Comparison of ENCODE assay signal across 21 mouse cellular contexts in the genomic region with DNA sequence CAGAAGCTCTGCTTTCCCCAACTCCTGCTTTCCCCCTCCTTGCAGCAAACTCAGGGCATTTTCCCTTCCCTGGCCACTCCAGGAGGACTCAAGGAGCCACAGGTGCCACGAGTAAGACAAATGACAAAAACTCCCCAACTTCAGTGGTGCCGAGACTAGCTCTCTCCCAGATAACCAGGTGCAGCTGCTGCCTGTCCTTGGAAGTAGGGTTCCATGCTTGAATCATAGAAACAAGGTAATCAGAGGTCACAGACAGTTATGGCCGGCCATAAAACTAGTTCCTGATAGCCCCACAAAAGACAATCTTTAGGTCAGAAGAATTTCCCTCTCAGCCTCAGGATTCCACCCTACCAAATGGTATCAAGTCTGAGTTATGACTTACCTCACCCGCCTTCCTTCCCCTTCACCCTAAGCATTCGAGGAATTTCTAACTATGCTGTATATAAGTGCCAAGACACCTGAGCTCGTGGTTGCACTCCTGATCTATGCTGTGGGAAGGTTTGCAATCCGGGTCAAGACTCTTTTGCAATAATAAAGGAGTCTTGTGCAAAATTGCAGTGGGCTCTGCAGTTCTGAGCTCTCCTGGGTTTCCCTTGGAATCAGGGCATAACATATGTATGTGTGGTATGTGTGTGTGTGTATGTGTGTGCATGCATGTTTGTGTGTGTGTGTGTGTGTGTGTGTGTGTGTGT.
DNase-seq lines count a peak whose midpoint lies in the region; ATAC-seq and TF ChIP-seq lines count a peak whose summit lies in the region.
"Had no signal": no experiment of that assay in that cellular context is flagged by ENCODE, and none has a peak within 500 bp of the region (broad histone marks: within the 10 kb centered on the region; RNA-seq: fewer than 3 reads in every experiment).

No protein-coding gene starts in this region.

- TF ChIP-seq POLR2A in small intestine, adult 2 months (IDR thresholded peaks at IDR 0.05; ENCODE audit: low read depth, low read length), result no peak
- no peak for TF ChIP-seq POLR2A in heart, adult 2 months (IDR thresholded peaks at IDR 0.05; ENCODE audit: insufficient read depth, low read depth, low read length)

- no peak for TF ChIP-seq CTCF in small intestine, adult 2 months (IDR thresholded peaks at IDR 0.05; ENCODE audit: extremely low read depth, insufficient read length, insufficient replicate concordance, low read depth, low read length)
- TF ChIP-seq CTCF in heart, adult 2 months (IDR thresholded peaks at IDR 0.05), result no peak

- no peaks in the 10 kb centered on the region for H3K27me3 ChIP-seq in heart, embryonic 11.5 days (ENCODE audit: control insufficient read depth, insufficient read depth, low read length)
- no peaks in the 10 kb centered on the region for H3K27me3 ChIP-seq in lung, embryonic 16.5 days (ENCODE audit: control insufficient read depth, insufficient read depth, low read depth, low read length)
- H3K27me3 ChIP-seq in intestine, embryonic 15.5 days (replicated peaks), result no peaks in the 10 kb centered on the region
- no peaks in the 10 kb centered on the region for H3K27me3 ChIP-seq in small intestine, adult 2 months (ENCODE audit: control insufficient read depth, insufficient read depth, low read length)
- no peaks in the 10 kb centered on the region for H3K27me3 ChIP-seq in heart, adult 2 months (ENCODE audit: control insufficient read depth, insufficient read depth, low read length)
- H3K27me3 ChIP-seq: hindbrain, embryonic 12.5 days had no signal

- no peak for TF ChIP-seq EP300 in heart, adult 2 months (IDR thresholded peaks at IDR 0.05; ENCODE audit: insufficient read depth, low read depth, low read length)

- no peaks in the 10 kb centered on the region for H3K9me3 ChIP-seq in heart, embryonic 11.5 days (replicated peaks; ENCODE audit: control insufficient read depth, low read length)
- no peaks in the 10 kb centered on the region for H3K9me3 ChIP-seq in lung, embryonic 16.5 days (ENCODE audit: control insufficient read depth, low read length)
- H3K9me3 ChIP-seq in intestine, embryonic 15.5 days, result no peaks in the 10 kb centered on the region
- H3K9me3 ChIP-seq: embryonic facial prominence, embryonic 10.5 days; hindbrain, embryonic 12.5 days had no signal

- no peaks in the 10 kb centered on the region for H3K36me3 ChIP-seq in heart, embryonic 11.5 days (ENCODE audit: control insufficient read depth, insufficient read depth, low read length)
- no peaks in the 10 kb centered on the region for H3K36me3 ChIP-seq in lung, embryonic 16.5 days (ENCODE audit: control insufficient read depth, insufficient read depth, low read length)
- H3K36me3 ChIP-seq in intestine, embryonic 15.5 days, result no peaks in the 10 kb centered on the region
- no peaks in the 10 kb centered on the region for H3K36me3 ChIP-seq in small intestine, adult 2 months (ENCODE audit: control insufficient read depth, insufficient read depth, low read length)
- H3K36me3 ChIP-seq in heart, adult 2 months (ENCODE audit: control insufficient read depth, insufficient read depth, low read length), result no peaks in the 10 kb centered on the region
- H3K36me3 ChIP-seq: embryonic facial prominence, embryonic 10.5 days; hindbrain, embryonic 12.5 days had no signal

- WGBS in heart, embryonic 11.5 days (ENCODE audit: insufficient replicate concordance), result 64% methylated on average over 7 of the region's 7 CpGs
- 41% methylated on average over 7 of the region's 7 CpGs for WGBS in lung, embryonic 16.5 days
- 37% methylated on average over 7 of the region's 7 CpGs for WGBS in intestine, embryonic 15.5 days
- 23% methylated on average over 7 of the region's 7 CpGs for WGBS in small intestine, adult 2 months
- WGBS in heart, adult 2 months, result 76% methylated on average over 7 of the region's 7 CpGs

- H3K4me3 ChIP-seq in heart, embryonic 11.5 days (ENCODE audit: low read depth, low read length), result no peak overlapping the region
- H3K4me3 ChIP-seq in lung, embryonic 16.5 days (ENCODE audit: low read length), result no peak overlapping the region
- no peak overlapping the region for H3K4me3 ChIP-seq in intestine, embryonic 15.5 days (replicated peaks)
- no peak overlapping the region for H3K4me3 ChIP-seq in small intestine, adult 2 months (ENCODE audit: low read depth, low read length)
- H3K4me3 ChIP-seq in heart, adult 2 months, result no peak overlapping the region
- H3K4me3 ChIP-seq: embryonic facial prominence, embryonic 10.5 days; gastrocnemius, adult 2 months; hindbrain, embryonic 12.5 days had no signal

- H3K79me2 ChIP-seq in heart, adult 2 months (replicated peaks; ENCODE audit: control insufficient read depth, insufficient read depth, low read length), result no peaks in the 10 kb centered on the region

- no peak overlapping the region for H3K4me2 ChIP-seq in heart, embryonic 11.5 days
- H3K4me2 ChIP-seq in lung, embryonic 16.5 days (ENCODE audit: low read depth, low read length), result no peak overlapping the region
- H3K4me2 ChIP-seq in intestine, embryonic 15.5 days (replicated peaks), result no peak overlapping the region
- H3K4me2 ChIP-seq: hindbrain, embryonic 12.5 days had no signal

- H3K9ac ChIP-seq in heart, embryonic 11.5 days (ENCODE audit: low read depth, low read length), result no peak overlapping the region
- no peak overlapping the region for H3K9ac ChIP-seq in lung, embryonic 16.5 days (ENCODE audit: low read length)
- H3K9ac ChIP-seq in intestine, embryonic 15.5 days, result no peak overlapping the region
- no peak overlapping the region for H3K9ac ChIP-seq in heart, adult 2 months (ENCODE audit: low read depth, low read length)
- H3K9ac ChIP-seq: hindbrain, embryonic 12.5 days had no signal

- ATAC-seq in heart, embryonic 11.5 days (replicated peaks; ENCODE audit: insufficient number of reproducible peaks, low FRiP score, low TSS enrichment), result no peak
- ATAC-seq in lung, embryonic 16.5 days (ENCODE audit: low read depth), result peak; percentile 65
- peak; percentile 65 for ATAC-seq in intestine, embryonic 15.5 days
- ATAC-seq: forebrain, embryonic 14.5 days; hindbrain, embryonic 16.5 days had no signal

- no peak overlapping the region for H3K27ac ChIP-seq in heart, embryonic 11.5 days (ENCODE audit: low read depth, low read length)
- peak overlapping the region; percentile 43; the same call in 1 of the 2 replicates for H3K27ac ChIP-seq in lung, embryonic 16.5 days (ENCODE audit: low read length)
- H3K27ac ChIP-seq in intestine, embryonic 15.5 days, result no peak overlapping the region
- H3K27ac ChIP-seq in small intestine, adult 2 months (ENCODE audit: insufficient read depth, low read depth, low read length), result peak overlapping the region; percentile 24; the same call in 1 of the 2 replicates
- H3K27ac ChIP-seq in heart, adult 2 months, result no peak overlapping the region
- H3K27ac ChIP-seq: embryonic facial prominence, embryonic 10.5 days; gastrocnemius, adult 2 months; hindbrain, embryonic 12.5 days had no signal

- peak; percentile 67 for DNase-seq in heart, adult 11 months
- no peak for DNase-seq in lung, postnatal 10 days
- no peak for DNase-seq in urinary bladder, postnatal 14 days (ENCODE audit: low spot score)
- DNase-seq in heart, adult 2 months, result no peak
- DNase-seq: adrenal gland, postnatal 14 days; B cell, adult 2 months; cerebellum, adult 11-12 months; cerebellum, postnatal 10 days; gastrocnemius, adult 2 months; gastrocnemius, postnatal 25 days; heart, adult 18-20 months; heart, postnatal 10 days; heart, postnatal 4 days had no signal

- intact Hi-C loops in heart, adult 2 months (cut with DNase I), result no loop called here

- no peaks in the 10 kb centered on the region for H3K4me1 ChIP-seq in heart, embryonic 11.5 days (ENCODE audit: control insufficient read depth, insufficient read depth, low read length)
- peaks cover 27% of the 10 kb centered on the region for H3K4me1 ChIP-seq in lung, embryonic 16.5 days (replicated peaks; ENCODE audit: control insufficient read depth, insufficient read depth, low read length)
- peaks cover 6% of the 10 kb centered on the region; the same call in 1 of the 2 replicates for H3K4me1 ChIP-seq in intestine, embryonic 15.5 days (replicated peaks)
- peaks cover 16% of the 10 kb centered on the region; the same call in 1 of the 2 replicates for H3K4me1 ChIP-seq in small intestine, adult 2 months (ENCODE audit: control insufficient read depth, insufficient read depth, insufficient read length, low read length)
- peaks cover 2% of the 10 kb centered on the region for H3K4me1 ChIP-seq in heart, adult 2 months (ENCODE audit: control insufficient read depth, insufficient read depth, low read length)
- H3K4me1 ChIP-seq: hindbrain, embryonic 12.5 days had no signal

Comparison
In these comparisons a context has a peak if more than half of its experiments do, and no peak if none do; other contexts are left out.
1. H3K27ac ChIP-seq: peak in lung, embryonic 16.5 days (single experiment) and small intestine, adult 2 months (single experiment); none in heart, embryonic 11.5 days (single experiment), intestine, embryonic 15.5 days (single experiment) and heart, adult 2 months (single experiment).